Mouse (Mus musculus): ENCODE measurements around the gene Ephb2. TPM values are rescaled to one million over a fixed set of nuclear protein-coding genes. Genes with fewer than 3 reads are reported as not detected.

Gene Ephb2
- polyA plus RNA-seq, 1 experiment from 2014 or later = 7.8 TPM

DNA sequence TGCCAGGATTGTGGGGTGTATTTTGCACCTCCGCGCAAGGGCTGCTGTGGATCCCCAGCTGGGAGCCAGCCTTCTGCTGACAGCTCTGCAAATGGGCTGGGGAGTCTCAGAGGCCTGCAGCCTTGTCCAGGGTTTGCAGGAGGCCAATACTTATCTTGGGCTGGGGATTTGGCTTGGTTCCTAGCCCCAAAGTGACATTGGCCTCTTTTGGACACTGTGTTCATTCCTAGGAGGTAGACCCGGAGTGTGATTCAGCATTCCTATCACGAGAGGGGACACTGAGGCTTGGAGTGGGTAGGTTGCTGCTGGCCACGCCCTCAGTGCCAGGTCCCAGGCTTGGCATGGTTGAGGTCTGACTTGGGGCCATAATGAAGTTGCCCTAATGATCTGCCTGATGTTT, 94.8 kb downstream of the Ephb2 start:
- no peak overlapping the region for H3K27ac ChIP-seq (ENCODE audit: low read depth, low read length)

DNA sequence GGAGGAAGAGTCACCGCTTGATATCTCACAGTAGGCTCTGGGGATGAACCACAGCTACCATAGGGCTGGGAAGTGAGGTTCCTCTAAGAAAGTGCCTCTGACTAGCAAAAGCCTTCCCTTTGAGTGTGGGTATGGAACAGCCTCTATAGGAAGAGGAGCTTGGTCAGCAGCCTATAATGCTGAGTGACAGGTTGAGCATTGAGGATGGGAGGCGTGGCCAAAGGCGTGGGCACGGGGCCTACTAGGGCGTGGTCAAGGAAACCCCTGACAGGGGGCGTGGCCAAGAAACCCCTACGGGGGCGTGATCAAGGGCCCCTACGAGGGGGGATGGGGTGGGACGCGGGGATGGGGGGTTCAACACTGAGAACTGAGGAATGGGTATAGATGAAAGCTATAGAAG, 96.6 kb downstream of the Ephb2 start:
- Histone ChIP-seq H3K9ac (ENCODE audit: low read depth, low read length) (no peak overlapping the region), H3K4me3 (ENCODE audit: low read length) (no peak overlapping the region), H3K36me3 (ENCODE audit: control insufficient read depth, insufficient read depth, low read length) (no peaks in the 10 kb centered on the region), H3K4me2 (ENCODE audit: low read length) (no peak overlapping the region), H3K4me1 (ENCODE audit: control insufficient read depth, insufficient read depth, low read depth, low read length) (peaks cover 39% of the 10 kb centered on the region), H3K27me3 (replicated peaks; ENCODE audit: control insufficient read depth, insufficient read depth, low read length) (no peaks in the 10 kb centered on the region), H3K9me3 (ENCODE audit: control insufficient read depth, low read length) (no peaks in the 10 kb centered on the region), H3K27ac (ENCODE audit: low read depth, low read length) (no peak overlapping the region)
- no peak for ATAC-seq
- WGBS = 20% methylated on average over 11 of the region's 11 CpGs

More for the DNA sequence above, 94.8 kb downstream of the Ephb2 start:
- no peak overlapping the region for H3K4me3 ChIP-seq (ENCODE audit: low read length)
- no peak overlapping the region for H3K4me2 ChIP-seq (ENCODE audit: low read length)
- no peak overlapping the region for H3K9ac ChIP-seq (ENCODE audit: low read depth, low read length)
- WGBS = 81% methylated on average over 5 of the region's 5 CpGs
- no peaks in the 10 kb centered on the region for H3K9me3 ChIP-seq (ENCODE audit: control insufficient read depth, low read length)
- peaks cover 26% of the 10 kb centered on the region for H3K4me1 ChIP-seq (ENCODE audit: control insufficient read depth, insufficient read depth, low read depth, low read length)
- no peaks in the 10 kb centered on the region for H3K27me3 ChIP-seq (replicated peaks; ENCODE audit: control insufficient read depth, insufficient read depth, low read length)
- H3K36me3 ChIP-seq (ENCODE audit: control insufficient read depth, insufficient read depth, low read length) = no peaks in the 10 kb centered on the region
- no peak for ATAC-seq

DNA sequence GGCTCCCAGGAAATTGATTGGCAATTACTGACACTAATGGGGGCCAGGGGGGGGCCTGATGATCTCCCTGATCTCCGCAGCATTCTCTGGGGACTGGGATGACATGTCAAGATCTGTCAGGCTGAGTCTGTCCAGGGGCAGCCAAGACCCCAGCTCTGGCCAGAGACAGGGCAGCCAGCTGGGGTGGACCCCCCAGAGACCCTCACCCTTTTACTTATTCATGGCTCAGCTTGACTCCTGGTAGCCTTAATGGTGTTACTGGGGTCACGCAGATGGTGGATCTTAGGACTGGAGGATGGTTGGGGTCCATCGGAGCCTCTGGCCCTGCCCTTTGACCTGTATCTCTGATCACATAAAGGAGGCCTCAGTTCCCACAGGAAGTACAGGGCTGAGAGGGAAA, 97.5 kb downstream of the Ephb2 start:
- Histone ChIP-seq H3K4me1 (ENCODE audit: control insufficient read depth, insufficient read depth, low read depth, low read length) (peaks cover 43% of the 10 kb centered on the region), H3K27me3 (replicated peaks; ENCODE audit: control insufficient read depth, insufficient read depth, low read length) (no peaks in the 10 kb centered on the region), H3K9ac (ENCODE audit: low read depth, low read length) (no peak overlapping the region), H3K27ac (ENCODE audit: low read depth, low read length) (no peak overlapping the region), H3K9me3 (ENCODE audit: control insufficient read depth, low read length) (no peaks in the 10 kb centered on the region), H3K4me2 (ENCODE audit: low read length) (no peak overlapping the region), H3K4me3 (ENCODE audit: low read length) (no peak overlapping the region), H3K36me3 (ENCODE audit: control insufficient read depth, insufficient read depth, low read length) (no peaks in the 10 kb centered on the region)
- WGBS = 38% methylated on average over 3 of the region's 3 CpGs
- ATAC-seq = no peak

DNA sequence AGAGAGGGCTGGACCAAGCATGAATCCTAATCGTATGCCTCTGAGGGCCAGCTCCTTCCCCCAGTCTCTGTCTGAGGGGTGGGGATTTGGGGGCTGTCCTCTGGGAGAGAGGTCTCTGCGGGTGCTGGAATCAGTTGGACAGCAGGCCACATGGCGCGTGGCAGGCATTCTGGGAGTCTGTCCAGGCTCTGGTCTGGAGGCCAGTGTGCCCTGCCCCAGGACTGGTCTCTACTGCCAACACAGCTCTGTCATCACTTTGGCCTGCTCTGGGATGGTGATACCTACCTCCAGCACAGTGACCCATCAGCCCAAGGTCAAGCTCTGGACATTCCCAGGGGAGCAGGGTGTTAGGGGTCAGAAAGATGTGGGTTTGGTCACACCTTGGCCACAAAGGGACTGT, 99.9 kb downstream of the Ephb2 start:
- H3K4me1 ChIP-seq (ENCODE audit: control insufficient read depth, insufficient read depth, low read depth, low read length) = peaks cover 39% of the 10 kb centered on the region
- H3K4me3 ChIP-seq (ENCODE audit: low read length) = no peak overlapping the region
- H3K9me3 ChIP-seq (ENCODE audit: control insufficient read depth, low read length) = no peaks in the 10 kb centered on the region
- 49% methylated on average over 4 of the region's 4 CpGs for WGBS
- ATAC-seq = no peak
- H3K27me3 ChIP-seq (replicated peaks; ENCODE audit: control insufficient read depth, insufficient read depth, low read length) = no peaks in the 10 kb centered on the region
- no peak overlapping the region for H3K4me2 ChIP-seq (ENCODE audit: low read length)
- H3K27ac ChIP-seq (ENCODE audit: low read depth, low read length) = no peak overlapping the region
- H3K9ac ChIP-seq (ENCODE audit: low read depth, low read length) = no peak overlapping the region
- no peaks in the 10 kb centered on the region for H3K36me3 ChIP-seq (ENCODE audit: control insufficient read depth, insufficient read depth, low read length)

GRCm38 (mm10) chr4:136734210-136734803, 101.5 kb downstream of the Ephb2 start:
- Histone ChIP-seq H3K27ac (ENCODE audit: low read depth, low read length) (no peak overlapping the region; the same call in 1 of the 2 replicates), H3K4me3 (ENCODE audit: low read length) (no peak overlapping the region), H3K4me1 (ENCODE audit: control insufficient read depth, insufficient read depth, low read depth, low read length) (peaks cover 39% of the 10 kb centered on the region), H3K9me3 (ENCODE audit: control insufficient read depth, low read length) (no peaks in the 10 kb centered on the region), H3K27me3 (replicated peaks; ENCODE audit: control insufficient read depth, insufficient read depth, low read length) (no peaks in the 10 kb centered on the region), H3K36me3 (ENCODE audit: control insufficient read depth, insufficient read depth, low read length) (no peaks in the 10 kb centered on the region), H3K4me2 (ENCODE audit: low read length) (no peak overlapping the region), H3K9ac (ENCODE audit: low read depth, low read length) (peak overlapping the region; percentile 41; the same call in 1 of the 2 replicates)
- 24% methylated on average over 15 of the region's 15 CpGs for WGBS
- peak; percentile 25 for ATAC-seq

- H3K4me3 ChIP-seq (ENCODE audit: low read length) = no peak overlapping the region
- peaks cover 39% of the 10 kb centered on the region for H3K4me1 ChIP-seq (ENCODE audit: control insufficient read depth, insufficient read depth, low read depth, low read length)
- H3K27ac ChIP-seq (ENCODE audit: low read depth, low read length) = no peak overlapping the region
- ATAC-seq = no peak
- WGBS = 20% methylated on average over 11 of the region's 11 CpGs
- peak overlapping the region; percentile 8; the same call in 1 of the 2 replicates for H3K9ac ChIP-seq (ENCODE audit: low read depth, low read length)
- no peaks in the 10 kb centered on the region for H3K9me3 ChIP-seq (ENCODE audit: control insufficient read depth, low read length)
- H3K4me2 ChIP-seq (ENCODE audit: low read length) = no peak overlapping the region
- no peaks in the 10 kb centered on the region for H3K27me3 ChIP-seq (replicated peaks; ENCODE audit: control insufficient read depth, insufficient read depth, low read length)
- H3K36me3 ChIP-seq (ENCODE audit: control insufficient read depth, insufficient read depth, low read length) = no peaks in the 10 kb centered on the region
These were observed 102.4 kb downstream of the Ephb2 start for GRCm38 (mm10) chr4:136733217-136733865.

DNA sequence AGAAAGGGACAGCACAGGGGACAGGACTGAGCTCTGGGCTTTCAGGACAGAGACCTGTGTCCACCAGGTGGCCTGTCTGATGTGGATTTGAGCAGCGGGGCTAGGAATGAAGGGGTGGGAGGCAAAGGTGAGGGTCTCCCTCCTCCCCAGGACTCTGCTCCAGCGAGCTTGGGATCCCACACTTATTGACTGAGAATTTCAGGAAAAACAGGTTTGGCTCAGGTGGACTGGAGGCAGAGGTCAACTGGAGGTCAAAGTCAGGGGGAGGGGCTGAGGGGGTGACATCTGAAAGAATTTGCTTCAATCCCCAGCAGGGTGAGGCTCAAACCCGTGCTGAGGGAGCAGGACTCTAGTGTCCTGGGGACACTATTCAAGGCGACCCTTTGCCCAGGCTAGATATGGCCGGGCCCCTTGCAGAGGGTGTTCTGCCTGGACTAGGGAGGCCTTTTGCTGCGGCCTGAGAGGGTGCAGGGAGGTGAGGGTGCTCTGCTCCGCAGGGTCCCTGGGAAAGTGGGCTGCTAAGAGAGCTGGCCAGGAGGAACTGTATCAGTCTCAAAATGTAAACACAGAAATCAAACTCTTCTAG, 103.2 kb downstream of the Ephb2 start:
- WGBS = 52% methylated on average over 7 of the region's 7 CpGs

DNA sequence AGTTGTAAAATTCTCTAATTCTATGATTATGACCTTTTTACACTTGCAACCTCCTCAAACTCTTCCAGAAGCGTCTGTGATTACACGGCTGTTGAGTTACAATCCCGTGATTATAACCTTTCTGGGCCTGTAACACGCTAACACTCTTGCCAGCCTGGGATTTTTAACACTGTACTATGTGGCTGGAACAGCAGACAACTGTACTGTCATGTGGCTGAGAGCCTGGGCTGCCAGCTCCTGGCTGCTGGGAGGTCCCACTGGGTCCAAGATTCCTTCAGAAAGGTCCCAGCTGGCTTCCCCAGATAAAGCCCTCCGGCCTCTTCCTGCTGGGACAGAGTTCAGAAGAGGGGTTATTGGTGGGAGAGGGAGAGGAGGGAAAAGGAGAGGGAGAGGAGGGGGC, 104.0 kb downstream of the Ephb2 start:
- Histone ChIP-seq H3K4me1 (ENCODE audit: control insufficient read depth, insufficient read depth, low read depth, low read length) (peaks cover 39% of the 10 kb centered on the region), H3K4me2 (ENCODE audit: low read length) (no peak overlapping the region), H3K9me3 (ENCODE audit: control insufficient read depth, low read length) (no peaks in the 10 kb centered on the region), H3K27me3 (replicated peaks; ENCODE audit: control insufficient read depth, insufficient read depth, low read length) (no peaks in the 10 kb centered on the region), H3K36me3 (ENCODE audit: control insufficient read depth, insufficient read depth, low read length) (no peaks in the 10 kb centered on the region), H3K4me3 (ENCODE audit: low read length) (no peak overlapping the region), H3K9ac (ENCODE audit: low read depth, low read length) (no peak overlapping the region), H3K27ac (ENCODE audit: low read depth, low read length) (no peak overlapping the region)
- WGBS = 30% methylated on average over 5 of the region's 5 CpGs
- no peak for ATAC-seq

More for the DNA sequence above, 103.2 kb downstream of the Ephb2 start:
- H3K36me3 ChIP-seq (ENCODE audit: control insufficient read depth, insufficient read depth, low read length) = no peaks in the 10 kb centered on the region
- H3K4me3 ChIP-seq (ENCODE audit: low read length) = no peak overlapping the region
- H3K9ac ChIP-seq (ENCODE audit: low read depth, low read length) = no peak overlapping the region
- H3K27me3 ChIP-seq (replicated peaks; ENCODE audit: control insufficient read depth, insufficient read depth, low read length) = no peaks in the 10 kb centered on the region
- H3K4me1 ChIP-seq (ENCODE audit: control insufficient read depth, insufficient read depth, low read depth, low read length) = peaks cover 39% of the 10 kb centered on the region
- H3K27ac ChIP-seq (ENCODE audit: low read depth, low read length) = no peak overlapping the region
- no peak overlapping the region for H3K4me2 ChIP-seq (ENCODE audit: low read length)
- no peak for ATAC-seq
- no peaks in the 10 kb centered on the region for H3K9me3 ChIP-seq (ENCODE audit: control insufficient read depth, low read length)

DNA sequence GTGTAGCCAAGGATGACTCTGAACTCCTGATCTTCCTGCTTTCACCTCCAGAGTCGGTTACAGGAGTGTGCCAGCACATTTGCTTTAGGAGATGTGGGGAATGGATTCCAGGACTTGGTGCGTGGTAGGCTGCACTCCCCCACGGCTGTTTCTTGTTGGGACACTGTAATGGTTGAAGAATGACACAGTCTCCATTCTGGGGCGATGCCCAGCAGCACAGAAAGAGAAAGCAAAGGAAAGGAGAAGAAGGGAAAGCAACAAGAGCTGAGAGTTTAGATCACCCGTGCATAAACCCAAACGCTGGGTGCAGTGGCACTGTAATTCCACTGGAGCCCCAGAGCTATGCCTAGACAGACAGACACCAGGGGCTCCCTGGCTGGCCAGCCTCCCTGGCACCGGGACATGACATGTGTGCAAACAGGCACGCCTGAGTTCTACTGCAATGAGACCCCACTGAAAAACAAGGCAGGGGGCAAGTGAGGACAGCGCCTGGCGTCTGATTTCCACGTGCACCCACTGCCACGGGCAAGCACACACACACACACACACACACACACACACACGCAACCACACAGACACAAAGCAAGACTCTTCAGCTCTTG, 104.7 kb downstream of the Ephb2 start:
- Histone ChIP-seq H3K27me3 (replicated peaks; ENCODE audit: control insufficient read depth, insufficient read depth, low read length) (no peaks in the 10 kb centered on the region), H3K9ac (ENCODE audit: low read depth, low read length) (no peak overlapping the region), H3K9me3 (ENCODE audit: control insufficient read depth, low read length) (no peaks in the 10 kb centered on the region), H3K4me3 (ENCODE audit: low read length) (no peak overlapping the region), H3K4me2 (ENCODE audit: low read length) (no peak overlapping the region), H3K36me3 (ENCODE audit: control insufficient read depth, insufficient read depth, low read length) (no peaks in the 10 kb centered on the region), H3K27ac (ENCODE audit: low read depth, low read length) (no peak overlapping the region), H3K4me1 (ENCODE audit: control insufficient read depth, insufficient read depth, low read depth, low read length) (peaks cover 39% of the 10 kb centered on the region)
- no peak for ATAC-seq
- WGBS = 50% methylated on average over 13 of the region's 13 CpGs

Measured in hindbrain, embryonic 16.5 days (tissue).